Mouse (Mus musculus) megakaryocyte, embryonic 14.5 days (primary cell): ENCODE measurements around the gene Csrnp3.

Source experiments
- FLI1 ChIP-seq: IDR thresholded peaks from 2 replicates; pipeline ENCODE4 v1.6.1; 2012; ENCODE audit warnings: low read length, inconsistent platforms, mixed read lengths
- GATA1 ChIP-seq: IDR thresholded peaks from 3 replicates; pipeline ENCODE4 v1.6.1; 2012; ENCODE audit warnings: mixed read lengths, low read length, inconsistent platforms, borderline replicate concordance

DNA sequence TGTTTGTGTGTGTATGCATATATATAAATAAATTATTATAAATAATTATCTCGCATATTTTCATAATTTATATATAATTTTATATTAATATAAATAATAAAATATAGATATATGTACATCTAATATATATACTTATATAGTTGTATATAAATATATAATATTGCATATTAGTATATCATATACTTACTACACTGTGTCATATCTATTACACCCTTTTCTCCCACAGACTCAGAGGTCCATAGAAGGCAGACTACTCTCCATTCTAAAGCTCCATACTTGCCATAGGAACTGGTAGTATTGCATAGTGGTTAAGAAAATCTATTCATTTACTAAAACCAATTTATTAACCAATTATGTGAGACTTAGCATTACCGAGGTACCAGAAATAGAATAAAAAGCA is 164.1 kb downstream of the Csrnp3 start:
- TF ChIP-seq GATA1 (no peak), FLI1 (no peak)
